In the genomic region with DNA sequence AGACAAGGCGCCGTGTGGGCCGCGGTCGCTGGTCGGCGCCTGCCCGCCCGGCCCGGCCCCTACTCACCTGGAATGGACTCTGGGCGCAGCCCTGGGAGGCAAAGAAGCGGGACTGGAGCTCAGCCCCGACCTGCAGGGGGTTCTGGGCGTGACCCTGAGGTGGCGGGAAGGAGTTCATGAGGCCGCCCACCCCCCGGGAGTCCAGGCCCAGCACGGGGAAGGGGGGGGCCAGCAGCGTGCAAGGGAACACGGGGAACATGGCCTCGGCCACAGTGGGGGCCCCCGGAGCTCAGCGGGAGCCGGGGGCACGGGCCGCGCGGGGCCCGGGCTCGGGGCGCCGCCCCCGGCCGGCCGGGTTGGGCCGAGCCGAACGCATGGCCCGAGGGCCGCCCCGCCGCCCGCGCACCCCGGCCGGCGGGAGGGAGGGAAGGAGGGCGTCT, we compare ENCODE assay signal across 8 mouse cellular contexts. TPM values are rescaled to one million over a fixed set of nuclear protein-coding genes. Genes with fewer than 3 reads are reported as not detected.
A peak's percentile ranks its signal among the peaks of the same experiment; 100 is the strongest.
DNase-seq lines count a peak whose midpoint lies in the region; ATAC-seq and TF ChIP-seq lines count a peak whose summit lies in the region.

No protein-coding gene starts in this region.

- ATAC-seq in embryonic facial prominence, embryonic 11.5 days (replicated peaks; ENCODE audit: insufficient number of reproducible peaks, low FRiP score, low TSS enrichment, low read depth), result peak; percentile 30
- peak; percentile 14 for ATAC-seq in heart, embryonic 15.5 days (replicated peaks; ENCODE audit: insufficient number of reproducible peaks, insufficient read depth, low FRiP score, low read depth)

- peaks cover 74% of the 10 kb centered on the region for H3K4me1 ChIP-seq in E14TG2a.4 (replicated peaks; ENCODE audit: low read depth, low read length)
- H3K4me1 ChIP-seq in embryonic facial prominence, embryonic 11.5 days (ENCODE audit: control insufficient read depth, insufficient read depth, low read length), result peaks cover 16% of the 10 kb centered on the region
- peaks cover 47% of the 10 kb centered on the region for H3K4me1 ChIP-seq in heart, embryonic 15.5 days (replicated peaks)

- peak overlapping the region; percentile 98 for H3K27ac ChIP-seq in embryonic facial prominence, embryonic 11.5 days (replicated peaks; ENCODE audit: low read depth, low read length)
- peak overlapping the region; percentile 99 for H3K27ac ChIP-seq in heart, embryonic 15.5 days

- H3K4me2 ChIP-seq in embryonic facial prominence, embryonic 11.5 days (ENCODE audit: low read depth, low read length), result peak overlapping the region; percentile 97
- peak overlapping the region; percentile 94 for H3K4me2 ChIP-seq in heart, embryonic 15.5 days

- H3K9me3 ChIP-seq in E14TG2a.4 (ENCODE audit: low read length), result no peaks in the 10 kb centered on the region
- H3K9me3 ChIP-seq in embryonic facial prominence, embryonic 11.5 days (replicated peaks; ENCODE audit: control insufficient read depth, low read length), result no peaks in the 10 kb centered on the region
- H3K9me3 ChIP-seq in heart, embryonic 15.5 days (replicated peaks), result no peaks in the 10 kb centered on the region

- H3K36me3 ChIP-seq in E14TG2a.4 (ENCODE audit: insufficient read depth, low read length), result peaks cover 74% of the 10 kb centered on the region
- peaks cover 6% of the 10 kb centered on the region for H3K36me3 ChIP-seq in embryonic facial prominence, embryonic 11.5 days (replicated peaks; ENCODE audit: control insufficient read depth, insufficient read depth, low read depth, low read length)
- peaks cover 38% of the 10 kb centered on the region for H3K36me3 ChIP-seq in heart, embryonic 15.5 days

- no peaks in the 10 kb centered on the region for H3K27me3 ChIP-seq in E14TG2a.4 (ENCODE audit: insufficient read depth, low read length)
- no peaks in the 10 kb centered on the region for H3K27me3 ChIP-seq in embryonic facial prominence, embryonic 11.5 days (ENCODE audit: control insufficient read depth, insufficient read depth, low read length)
- H3K27me3 ChIP-seq in heart, embryonic 15.5 days, result no peaks in the 10 kb centered on the region

- TF ChIP-seq CTCF in E14TG2a.4 (conservative IDR thresholded peaks at IDR 0.05; ENCODE audit: low read length), result no peak

- DNase-seq in adrenal gland, adult 8-10 months, result peak; percentile 69
- DNase-seq in embryonic facial prominence, embryonic 11.5 days (ENCODE audit: low spot score), result peak; percentile 78
- peak; percentile 87 for DNase-seq in kidney, postnatal 14 days
- DNase-seq in lung, postnatal 25 days (ENCODE audit: low spot score), result peak; percentile 51
- DNase-seq in spleen, adult 18-20 months, result peak; percentile 63 to 69
- DNase-seq in frontal cortex, postnatal 25 days (ENCODE audit: low spot score in 2 of 2), result no peak

- peak overlapping the region; percentile 94 for H3K4me3 ChIP-seq in E14TG2a.4 (replicated peaks; ENCODE audit: low read length)
- H3K4me3 ChIP-seq in embryonic facial prominence, embryonic 11.5 days (ENCODE audit: low read depth, low read length), result peak overlapping the region; percentile 99
- peak overlapping the region; percentile 93 for H3K4me3 ChIP-seq in heart, embryonic 15.5 days

- 0% methylated on average over 18 of the region's 48 CpGs for WGBS in embryonic facial prominence, embryonic 11.5 days
- under 1% methylated on average over 39 of the region's 48 CpGs for WGBS in heart, embryonic 15.5 days

- peak overlapping the region; percentile 100 for H3K9ac ChIP-seq in embryonic facial prominence, embryonic 11.5 days (replicated peaks; ENCODE audit: low read length)
- H3K9ac ChIP-seq in heart, embryonic 15.5 days, result peak overlapping the region; percentile 99

RNA-seq across cellular contexts. Expression of a gene that starts 0.7 kb away (rescaled TPM):
- total RNA-seq in adrenal gland, adult 8-10 months (2022), result 100 to 1,000 TPM in 3 of 4 experiments, 10 to 100 TPM in 1; 99.9 to 123 (median 111) TPM
- 63.1 and 66.4 TPM in 2 replicates for polyA plus RNA-seq in embryonic facial prominence, embryonic 11.5 days (2014; fragmentation: Nextera tagmentation; extraction: Ambion mirVana)
- polyA plus RNA-seq in heart, embryonic 15.5 days (2015; fragmentation: Nextera tagmentation; extraction: Ambion mirVana), result 35.6 and 53.7 TPM in 2 replicates

RNA-seq across cellular contexts. Expression of a gene that starts 5.2 kb away (rescaled TPM):
- 1 to 10 TPM; 2.4 to 8.7 (median 6.4) TPM for total RNA-seq in adrenal gland, adult 8-10 months (2022)
- 7.6 and 7.7 TPM in 2 replicates for polyA plus RNA-seq in embryonic facial prominence, embryonic 11.5 days (2014; fragmentation: Nextera tagmentation; extraction: Ambion mirVana)
- polyA plus RNA-seq in heart, embryonic 15.5 days (2015; fragmentation: Nextera tagmentation; extraction: Ambion mirVana), result 1.9 and 4.1 TPM in 2 replicates

RNA-seq across cellular contexts. Expression of a gene that starts 5.3 kb away (rescaled TPM):
- total RNA-seq in adrenal gland, adult 8-10 months (2022), result 10 to 100 TPM in 3 of 4 experiments, 1 to 10 TPM in 1; 5.5 to 40.3 (median 28.9) TPM
- 52.7 and 56.0 TPM in 2 replicates for polyA plus RNA-seq in embryonic facial prominence, embryonic 11.5 days (2014; fragmentation: Nextera tagmentation; extraction: Ambion mirVana)
- 15.7 and 16.6 TPM in 2 replicates for polyA plus RNA-seq in heart, embryonic 15.5 days (2015; fragmentation: Nextera tagmentation; extraction: Ambion mirVana)

RNA-seq across cellular contexts. Expression of a gene that starts 9.0 kb away (rescaled TPM):
- 10 to 100 TPM in 3 of 4 experiments, 1 to 10 TPM in 1; 7.5 to 36.1 (median 14.3) TPM for total RNA-seq in adrenal gland, adult 8-10 months (2022)
- polyA plus RNA-seq in embryonic facial prominence, embryonic 11.5 days (2014; fragmentation: Nextera tagmentation; extraction: Ambion mirVana), result 53.4 and 75.3 TPM in 2 replicates
- polyA plus RNA-seq in heart, embryonic 15.5 days (2015; fragmentation: Nextera tagmentation; extraction: Ambion mirVana), result 59.7 and 73.1 TPM in 2 replicates

RNA-seq across cellular contexts. Expression of a gene that starts 9.9 kb away (rescaled TPM):
- total RNA-seq in adrenal gland, adult 8-10 months (2022), result 1 to 10 TPM in 1 of 4 experiments, not detected in 3; 1.5 TPM
- 0.32 and 0.53 TPM in 2 replicates for polyA plus RNA-seq in embryonic facial prominence, embryonic 11.5 days (2014; fragmentation: Nextera tagmentation; extraction: Ambion mirVana)
- 0.74 TPM in 1 of 2 replicates, not detected in the other for polyA plus RNA-seq in heart, embryonic 15.5 days (2015; fragmentation: Nextera tagmentation; extraction: Ambion mirVana)

Comparison
In these comparisons a context has a peak if more than half of its experiments do, and no peak if none do; other contexts are left out.
1. DNase-seq: peak in adrenal gland, adult 8-10 months (single experiment), embryonic facial prominence, embryonic 11.5 days (single experiment), kidney, postnatal 14 days (single experiment), lung, postnatal 25 days (single experiment) and spleen, adult 18-20 months (2 of 2); none in frontal cortex, postnatal 25 days (0 of 2).
2. Peak in every context shown above with its lines, with median percentiles within 50 percentile points of each other: H3K4me3 ChIP-seq.